Mouse (Mus musculus): ENCODE measurements around the gene Adipor2.
A peak's percentile ranks its signal among the peaks of the same experiment; 100 is the strongest.

Adipor2 gene

DNA sequence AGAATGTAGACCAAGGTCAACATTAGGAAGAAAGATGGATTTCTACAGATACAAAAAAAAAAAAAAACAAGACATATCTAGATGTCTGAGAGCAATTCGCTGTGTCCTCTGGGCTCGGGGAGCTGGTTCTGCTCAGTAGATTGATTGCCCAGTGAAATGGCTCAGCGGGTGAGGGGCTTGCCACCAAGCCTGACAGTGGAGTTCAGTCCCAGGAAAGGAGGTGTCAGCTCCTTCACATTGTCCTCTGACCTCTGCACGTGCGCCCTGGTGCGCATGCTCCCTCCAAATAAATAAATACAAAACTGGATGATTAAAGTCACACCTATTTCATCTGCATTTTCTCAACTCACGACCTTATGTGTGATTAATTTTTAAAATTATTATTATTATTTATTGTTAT lies 1.9 kb upstream of the Adipor2 start:
- DNase-seq, result no peak

DNA sequence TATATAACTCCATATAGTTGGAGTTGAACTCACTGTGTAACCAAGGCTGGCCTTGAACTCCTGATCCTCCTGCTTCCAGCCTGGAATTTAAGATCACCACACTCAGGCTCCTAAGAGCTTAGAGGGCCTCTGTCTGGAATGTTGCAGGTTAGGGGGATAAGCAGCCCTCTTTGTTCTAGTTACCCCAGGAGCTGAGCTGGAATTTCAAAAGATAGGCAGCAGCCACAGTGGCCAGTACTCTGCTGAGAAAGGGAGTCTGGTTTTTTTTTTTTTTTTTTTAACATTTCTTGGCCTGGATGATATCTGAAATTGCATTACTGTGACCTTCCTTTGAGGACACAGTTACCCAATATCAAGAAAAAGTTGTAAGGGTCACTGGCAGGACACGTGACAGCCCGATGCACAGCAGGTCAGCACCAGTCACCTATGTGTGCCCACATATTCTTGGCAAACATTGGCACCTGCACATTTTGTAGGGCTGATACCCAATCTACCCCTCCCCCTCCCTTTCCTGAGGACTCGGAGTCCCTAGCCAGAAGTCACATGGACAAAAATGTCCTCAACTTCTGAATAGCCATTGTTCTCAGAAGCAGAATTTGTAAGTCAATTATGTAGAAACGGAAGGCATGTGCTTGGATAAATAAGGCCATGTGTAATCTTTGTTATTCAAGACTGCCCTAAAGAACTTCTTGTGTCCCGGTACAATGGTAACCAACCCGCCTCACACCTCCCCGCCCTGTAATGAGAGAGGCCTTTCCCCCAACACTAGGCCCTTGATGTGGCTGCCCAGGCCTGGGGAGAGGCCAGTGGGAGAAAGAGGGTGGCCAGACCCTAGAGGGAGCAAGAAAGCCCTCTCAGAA lies 1.1 kb upstream of the Adipor2 start:
- DNase-seq, result peak; percentile 18

DNA sequence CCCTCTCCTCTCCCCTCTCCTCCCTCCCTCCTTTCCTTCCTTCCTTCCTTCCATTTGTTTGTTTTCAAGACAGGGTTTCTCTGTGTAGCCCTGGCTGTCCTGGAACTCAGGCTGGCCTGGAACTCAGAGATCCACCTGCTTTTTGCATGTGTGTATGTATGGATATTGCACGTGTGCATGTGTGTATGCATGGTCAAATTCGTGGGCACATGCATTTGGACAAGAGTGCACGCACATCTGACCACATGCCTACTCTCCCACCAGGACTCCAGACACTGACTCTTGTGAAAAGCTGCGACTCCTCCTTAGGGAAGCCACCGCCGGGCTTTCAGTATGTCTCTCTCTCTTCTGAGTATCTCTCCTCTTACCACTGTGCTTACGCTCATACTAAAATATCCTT lies 317 bp upstream of the Adipor2 start:
- DNase-seq, result no peak

DNA sequence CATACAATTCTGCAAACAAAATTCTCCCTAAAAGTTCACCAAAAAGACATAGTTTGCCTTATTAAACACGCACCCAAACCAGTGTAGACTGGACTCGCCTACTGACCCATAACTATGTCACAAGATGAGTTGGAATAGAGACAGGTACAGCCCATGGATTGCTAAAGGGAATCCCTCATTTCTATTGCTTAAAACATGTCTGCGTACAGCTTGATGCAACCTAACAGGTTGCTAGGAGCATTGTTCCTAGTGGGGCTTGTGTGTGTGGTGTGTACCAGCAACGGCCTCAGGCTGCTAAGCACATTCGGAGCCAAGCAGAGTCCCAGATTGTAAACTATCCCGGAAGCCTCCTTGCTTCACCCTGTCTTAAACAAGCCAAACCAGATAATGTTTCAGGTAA lies 861 bp downstream of the Adipor2 start:
- DNase-seq, result no peak

- DNase-seq, result no peak
Observed at GRCm38 (mm10) chr6:119414262-119415043, 3.1 kb downstream of the Adipor2 start.

GRCm38 (mm10) chr6:119412588-119412987 lies 4.9 kb downstream of the Adipor2 start:
- DNase-seq, result no peak

- DNase-seq, result no peak
Observed at GRCm38 (mm10) chr6:119411511-119411910, 6.0 kb downstream of the Adipor2 start.

DNA sequence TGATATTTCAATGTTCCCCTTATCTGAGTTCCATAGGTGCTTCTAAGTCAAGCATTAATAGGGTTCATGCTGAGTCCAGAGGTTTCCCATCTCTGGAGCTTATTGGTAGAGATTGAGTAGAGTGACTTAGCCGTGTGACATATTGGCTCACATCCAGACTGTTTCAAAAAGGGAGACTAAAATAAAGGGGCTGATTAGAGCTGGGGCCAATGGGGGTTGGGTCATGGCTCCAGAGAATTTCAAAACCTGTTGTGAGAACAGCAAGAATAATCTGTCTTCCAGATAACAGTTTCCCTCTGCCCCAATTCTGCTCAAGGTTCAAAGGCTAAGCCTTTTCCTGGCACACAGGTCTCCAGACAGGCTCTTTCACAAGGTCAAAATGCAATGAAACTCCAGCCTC lies 7.7 kb downstream of the Adipor2 start:
- DNase-seq, result no peak

DNA sequence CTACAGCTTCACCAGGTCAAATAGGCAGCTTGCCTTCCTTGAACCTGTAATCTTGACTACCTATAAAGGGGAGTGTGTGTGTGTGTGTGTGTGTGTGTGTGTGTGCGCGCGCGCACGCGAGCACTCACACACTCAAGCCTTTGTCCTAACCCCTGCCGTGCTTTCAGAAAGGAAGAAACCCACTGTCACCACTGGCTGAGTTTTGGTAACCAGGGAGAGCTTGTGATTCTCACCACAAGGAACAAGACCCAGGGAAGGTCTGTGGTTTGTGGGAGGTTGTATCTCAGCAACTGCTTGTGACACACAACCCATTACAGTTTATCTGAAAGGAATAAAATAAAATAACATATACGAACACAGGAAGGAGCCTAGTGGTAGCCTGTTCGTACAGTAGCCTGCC lies 8.9 kb downstream of the Adipor2 start:
- DNase-seq, result no peak

GRCm38 (mm10) chr6:119407818-119408217 lies 9.7 kb downstream of the Adipor2 start:
- DNase-seq, result no peak

- no peak for DNase-seq
Observed at GRCm38 (mm10) chr6:119406528-119406927, 11.0 kb downstream of the Adipor2 start.

DNA sequence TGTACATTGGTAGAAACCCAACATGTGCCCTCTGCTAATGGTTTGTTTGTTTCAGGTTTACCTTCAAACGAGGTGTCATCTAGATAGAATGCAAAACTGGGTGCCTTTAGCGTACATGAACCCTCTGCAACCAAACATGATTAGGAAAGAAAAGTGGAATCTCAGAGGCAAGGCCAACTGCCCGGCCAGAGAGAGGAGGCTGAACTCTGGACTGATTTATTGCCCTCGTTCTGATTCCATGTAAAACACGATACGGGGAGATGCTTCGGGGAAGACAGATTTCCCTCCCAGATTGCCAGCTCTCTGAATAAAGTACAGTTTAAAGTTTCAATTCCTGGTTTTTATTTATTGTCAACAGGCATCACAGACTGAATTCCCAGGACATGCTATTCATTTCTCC lies 12.2 kb downstream of the Adipor2 start:
- no peak for DNase-seq

DNA sequence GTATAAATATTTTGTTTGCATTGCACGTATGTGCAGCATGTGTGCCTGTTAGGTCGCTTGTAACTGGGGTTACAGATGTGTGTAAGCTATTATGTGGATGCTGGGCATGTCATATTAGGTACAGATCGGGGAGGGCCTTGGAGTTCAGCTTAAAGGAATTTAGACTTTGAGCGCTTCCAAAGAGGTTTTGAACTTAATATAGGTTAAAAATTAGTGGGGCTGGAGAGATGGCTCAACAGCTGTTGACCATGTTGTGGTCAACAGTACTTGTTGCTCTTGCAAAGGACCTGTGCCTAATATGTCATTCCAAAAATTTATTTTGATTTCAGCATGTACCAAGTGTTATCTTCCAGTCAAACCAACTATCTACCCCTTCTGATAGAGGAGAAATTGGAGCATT lies 12.7 kb downstream of the Adipor2 start:
- DNase-seq, result no peak

DNA sequence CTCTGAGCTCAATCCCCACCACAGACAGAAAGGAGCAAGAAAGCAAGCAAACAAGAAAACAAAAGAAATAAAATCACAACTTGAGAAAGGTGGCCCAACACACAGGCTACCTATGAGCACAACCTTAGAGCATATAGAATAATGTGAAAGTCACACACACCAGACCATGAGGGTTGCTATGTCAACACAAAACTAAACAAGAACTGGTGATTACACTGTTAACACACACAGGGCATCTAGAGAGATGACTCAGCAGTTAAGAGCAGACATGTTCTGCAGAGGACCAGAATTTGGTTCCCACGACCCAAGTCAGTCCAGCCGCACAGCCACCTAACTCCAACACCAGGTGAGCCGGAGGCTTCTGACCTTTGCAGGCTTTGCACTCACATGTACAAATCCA lies 14.5 kb downstream of the Adipor2 start:
- no peak for DNase-seq

DNA sequence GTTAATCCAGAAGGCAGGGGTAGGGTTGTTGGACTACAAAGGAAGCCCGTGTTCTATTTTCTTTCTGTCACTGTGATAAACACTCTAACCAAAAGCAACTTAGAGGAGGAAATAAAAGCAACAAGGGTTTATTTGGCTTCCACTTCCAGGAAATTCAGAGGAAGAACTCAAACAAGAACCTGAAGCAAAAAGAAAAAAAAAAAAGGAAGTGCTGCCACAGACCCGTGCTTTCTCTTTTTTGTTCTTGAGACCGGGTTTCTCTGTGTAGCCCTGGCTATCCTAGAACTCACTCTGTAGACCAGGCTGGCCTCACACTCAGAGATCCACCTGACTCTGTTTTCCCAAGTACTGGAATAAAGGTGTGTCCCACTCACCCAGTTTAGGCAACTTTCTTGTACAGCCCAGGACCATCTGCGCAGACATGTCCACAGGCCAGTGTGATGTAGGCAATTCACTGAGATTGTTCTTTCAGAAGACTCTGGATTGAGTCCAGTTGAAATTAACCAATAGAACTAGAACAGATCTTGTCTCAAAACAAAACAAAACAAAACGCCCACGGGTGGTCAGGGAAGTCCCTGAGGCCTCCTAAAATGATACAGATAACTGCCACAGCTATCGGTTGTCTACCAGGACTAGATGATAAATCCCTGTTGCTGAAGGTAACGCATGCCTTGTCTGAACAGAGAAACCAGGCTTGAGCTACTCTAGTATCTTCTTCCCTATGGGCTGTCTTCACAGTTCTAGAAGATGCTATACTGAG lies 15.8 kb downstream of the Adipor2 start:
- DNase-seq, result no peak

DNA sequence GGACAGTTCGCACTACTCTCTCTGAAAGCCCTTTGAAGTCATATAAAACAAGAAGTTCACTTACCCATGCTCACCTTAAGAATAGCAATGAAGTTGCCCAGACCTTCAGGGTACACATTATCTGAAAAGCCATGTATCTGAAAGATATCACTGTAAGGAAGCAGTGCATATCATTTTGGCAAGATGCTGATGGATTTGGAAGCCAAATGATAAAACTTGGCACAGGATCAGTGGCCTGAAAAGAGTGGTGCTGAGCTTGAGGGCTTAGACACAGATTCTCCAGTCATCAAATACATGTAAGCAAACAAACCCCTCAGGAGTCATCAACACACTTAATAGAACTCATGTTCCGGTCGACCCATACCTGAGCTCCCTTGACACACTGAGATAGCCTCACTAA lies 16.9 kb downstream of the Adipor2 start:
- DNase-seq, result no peak

- DNase-seq, result no peak
Observed at GRCm38 (mm10) chr6:119399371-119399770, 18.1 kb downstream of the Adipor2 start.

DNA sequence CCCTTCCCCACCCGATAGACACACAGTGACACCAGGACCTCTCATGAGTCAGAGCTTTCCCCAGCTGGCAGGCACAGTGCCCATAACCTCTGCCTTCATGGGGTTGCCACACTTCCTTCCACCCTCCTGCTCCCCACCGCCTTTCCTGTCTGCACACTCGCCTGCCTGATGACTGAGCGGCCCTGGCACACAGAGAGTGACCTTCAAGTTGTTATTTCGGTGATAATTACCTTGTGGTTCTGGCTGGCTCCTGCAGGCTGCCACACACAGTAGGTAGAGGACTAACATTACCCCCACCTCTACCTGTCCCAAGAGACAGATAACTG lies 21.2 kb downstream of the Adipor2 start:
- DNase-seq, result no peak

GRCm38 (mm10) chr6:119395421-119396308 lies 21.8 kb downstream of the Adipor2 start:
- DNase-seq, result no peak

- DNase-seq, result no peak
Observed at GRCm38 (mm10) chr6:119392836-119393235, 24.7 kb downstream of the Adipor2 start.

DNA sequence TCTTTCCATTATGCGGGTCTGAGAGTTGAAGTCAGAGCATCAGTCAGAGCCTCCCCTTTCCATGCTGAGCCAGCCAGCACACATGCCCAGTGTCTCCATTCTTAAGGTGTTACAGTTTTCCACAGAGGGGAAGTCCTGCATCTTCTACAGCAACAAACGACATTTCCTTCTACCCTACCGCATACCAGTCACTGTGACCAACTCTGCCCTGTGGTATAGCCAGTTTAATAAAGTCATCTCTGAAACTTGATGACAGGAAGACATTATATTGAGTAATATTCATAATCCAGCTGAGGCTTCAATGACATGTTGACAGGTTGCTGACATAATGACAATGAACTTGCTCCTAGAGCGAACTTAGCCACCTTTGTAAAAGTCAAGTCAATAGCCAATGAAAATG lies 26.8 kb downstream of the Adipor2 start:
- no peak for DNase-seq

GRCm38 (mm10) chr6:119389089-119389488 lies 28.4 kb downstream of the Adipor2 start:
- DNase-seq, result no peak

- peak; percentile 97 for DNase-seq
Observed at GRCm38 (mm10) chr6:119388650-119389012, 28.9 kb downstream of the Adipor2 start.

Measured in cerebellum, adult 11-12 months (tissue).